12 mouse cellular contexts compared by ENCODE assay signal in genomic region chr15:27793284-27793683, GRCm38 (mm10).
A peak's percentile ranks its signal among the peaks of the same experiment; 100 is the strongest.
DNase-seq lines count a peak whose midpoint lies in the region; ATAC-seq and TF ChIP-seq lines count a peak whose summit lies in the region.
"Had no signal": no experiment of that assay in that cellular context is flagged by ENCODE, and none has a peak within 500 bp of the region (broad histone marks: within the 10 kb centered on the region; RNA-seq: fewer than 3 reads in every experiment).

No protein-coding gene starts in this region.

- H3K4me3 ChIP-seq in heart, embryonic 12.5 days = no peak overlapping the region
- H3K4me3 ChIP-seq in limb, embryonic 10.5 days = no peak overlapping the region
- no peak overlapping the region for H3K4me3 ChIP-seq in olfactory bulb, adult 2 months (ENCODE audit: insufficient read depth, low read depth, low read length)
- H3K4me3 ChIP-seq: liver, embryonic 12.5 days had no signal

- no peak overlapping the region for H3K4me2 ChIP-seq in heart, embryonic 12.5 days
- H3K4me2 ChIP-seq: liver, embryonic 12.5 days had no signal

- TF ChIP-seq CTCF in olfactory bulb, adult 2 months (IDR thresholded peaks at IDR 0.05; ENCODE audit: insufficient read depth, low read depth, low read length) = no peak

- H3K27me3 ChIP-seq in heart, embryonic 12.5 days (replicated peaks) = no peaks in the 10 kb centered on the region
- no peaks in the 10 kb centered on the region for H3K27me3 ChIP-seq in limb, embryonic 10.5 days (ENCODE audit: low read depth, poor library complexity, severe bottlenecking)
- H3K27me3 ChIP-seq: liver, embryonic 12.5 days had no signal

- H3K9me3 ChIP-seq in heart, embryonic 12.5 days (replicated peaks) = no peaks in the 10 kb centered on the region
- no peaks in the 10 kb centered on the region for H3K9me3 ChIP-seq in limb, embryonic 10.5 days (replicated peaks)
- H3K9me3 ChIP-seq: liver, embryonic 12.5 days had no signal

- WGBS in heart, embryonic 12.5 days = 49% methylated on average over 6 of the region's 6 CpGs
- 83% methylated on average over 6 of the region's 6 CpGs for WGBS in limb, embryonic 10.5 days
- WGBS in olfactory bulb, adult 2 months = 42% methylated on average over 6 of the region's 6 CpGs

- H3K4me1 ChIP-seq in heart, embryonic 12.5 days (replicated peaks) = peaks cover 75% of the 10 kb centered on the region
- H3K4me1 ChIP-seq in limb, embryonic 10.5 days = peaks cover 91% of the 10 kb centered on the region
- H3K4me1 ChIP-seq in olfactory bulb, adult 2 months (ENCODE audit: control insufficient read depth, insufficient read depth, low read length) = peaks cover 56% of the 10 kb centered on the region

- intact Hi-C loops in heart, postnatal 10 days (cut with DNase I) = no loop called here

- no peak for TF ChIP-seq POLR2A in olfactory bulb, adult 2 months (IDR thresholded peaks at IDR 0.05; ENCODE audit: insufficient read depth, low read depth, low read length)

- DNase-seq in heart, postnatal 10 days = no peak
- peak; percentile 42 for DNase-seq in thymus, postnatal 14 days
- DNase-seq in thymus, postnatal 25 days = no peak
- DNase-seq in limb, embryonic 10.5 days (ENCODE audit: low spot score) = no peak
- no peak for DNase-seq in adrenal gland, adult 18-20 months (ENCODE audit: low spot score in 2 of 2)
- DNase-seq: cerebellum, adult 9-10 months; heart, postnatal 14 days; kidney, postnatal 36 days had no signal

- no peak overlapping the region for H3K9ac ChIP-seq in heart, embryonic 12.5 days
- H3K9ac ChIP-seq: liver, embryonic 12.5 days had no signal

- H3K27ac ChIP-seq in heart, embryonic 12.5 days (ENCODE audit: poor library complexity, severe bottlenecking) = peak overlapping the region; percentile 40; the same call in 1 of the 2 replicates
- H3K27ac ChIP-seq in limb, embryonic 10.5 days = peak overlapping the region; percentile 77
- H3K27ac ChIP-seq in olfactory bulb, adult 2 months (ENCODE audit: insufficient read depth, low read depth, low read length) = peak overlapping the region; percentile 83
- H3K27ac ChIP-seq: liver, embryonic 12.5 days had no signal

- ATAC-seq in heart, embryonic 12.5 days (ENCODE audit: insufficient number of reproducible peaks, low FRiP score) = no peak
- ATAC-seq in activated CD4-positive, CD25-positive, alpha-beta regulatory T cell, adult 4 months = no peak
- ATAC-seq: liver, embryonic 12.5 days had no signal

- peaks cover 6% of the 10 kb centered on the region; the same call in 1 of the 2 replicates for H3K36me3 ChIP-seq in heart, embryonic 12.5 days
- H3K36me3 ChIP-seq in limb, embryonic 10.5 days = peaks cover under 1% of the 10 kb centered on the region; the same call in 1 of the 2 replicates
